Mouse (Mus musculus) embryonic facial prominence, embryonic 11.5 days (tissue): ENCODE measurements around the gene Gm5771. TPM values are rescaled to one million over a fixed set of nuclear protein-coding genes. Genes with fewer than 3 reads are reported as not detected.
"Not testable (repeated sequence)": the region's sequence is repeated elsewhere in the genome, so short reads cannot be mapped to it uniquely, and the experiment has no call there.

Source experiments
- ATAC-seq: fragments of 200-750 bp; cut with Nextera tagmentation; replicated peaks from 2 replicates; pipeline ENCODE4 v1.8.0; 2017; ENCODE audit warnings: low read depth; ENCODE audit not compliant: insufficient number of reproducible peaks, low FRiP score, low TSS enrichment
- DNase-seq: peaks from one replicate; pipeline ENCODE4 v3.0.0-alpha.2; 2015; ENCODE audit warnings: low spot score
- H3K27ac ChIP-seq: fragments of 300-500 bp; sonication (generic); replicated peaks from 2 replicates; pipeline ENCODE4 v1.5.1; 2014; ENCODE audit warnings: mild to moderate bottlenecking, low read depth, low read length, control low read depth
- H3K27me3 ChIP-seq: fragments of 300-500 bp; sonication (generic); 2 replicates; pipeline ENCODE4 v1.6.1; 2014; ENCODE audit warnings: mild to moderate bottlenecking, low read length, moderate library complexity, mixed read lengths; ENCODE audit not compliant: control insufficient read depth, insufficient read depth
- H3K36me3 ChIP-seq: fragments of 300-500 bp; sonication (generic); replicated peaks from 2 replicates; pipeline ENCODE4 v1.6.1; 2014; ENCODE audit warnings: low read depth, mild to moderate bottlenecking, low read length, moderate library complexity, mixed read lengths; ENCODE audit not compliant: control insufficient read depth, insufficient read depth
- H3K4me1 ChIP-seq: fragments of 300-500 bp; sonication (generic); 2 replicates; pipeline ENCODE4 v1.6.1; 2014; ENCODE audit warnings: low read length, mixed read lengths; ENCODE audit not compliant: control insufficient read depth, insufficient read depth
- H3K4me2 ChIP-seq: fragments of 300-500 bp; sonication (generic); 2 replicates; pipeline ENCODE4 v1.6.1; 2014; ENCODE audit warnings: low read depth, mild to moderate bottlenecking, control low read depth, low read length, moderate library complexity
- H3K4me3 ChIP-seq: fragments of 300-500 bp; sonication (generic); 2 replicates; pipeline ENCODE4 v1.5.1; 2014; ENCODE audit warnings: low read depth, low read length, control low read depth
- H3K9ac ChIP-seq: fragments of 300-500 bp; sonication (generic); replicated peaks from 2 replicates; pipeline ENCODE4 v1.6.1; 2014; ENCODE audit warnings: mild to moderate bottlenecking, control low read depth, low read length
- H3K9me3 ChIP-seq: fragments of 300-500 bp; sonication (generic); replicated peaks from 2 replicates; pipeline ENCODE4 v1.6.1; 2016; ENCODE audit warnings: mild to moderate bottlenecking, low read length, inconsistent platforms, mixed read lengths; ENCODE audit not compliant: control insufficient read depth
- WGBS: fragments of 180-500 bp; shearing (Covaris S2); extraction: QIAGEN DNeasy Blood & Tissue Kit; methylation state at CpG from one replicate; pipeline ENCODE4 v1.1.7; 2014; 5-methylcytosine and 5-hydroxymethylcytosine counted together
- polyA plus RNA-seq: library from polyadenylated mRNA; unstranded; fragments of >200 nt; fragmentation: Nextera tagmentation; extraction: Ambion mirVana; gene quantifications from 2 replicates; pipeline ENCODE4 v1.2.1, GENCODE M21; 2014

The Gm5771 gene
- polyA plus RNA-seq, result not detected in 2 replicates

- not testable (repeated sequence) for H3K9me3 ChIP-seq, DNase-seq, H3K27ac ChIP-seq, H3K4me2 ChIP-seq, H3K4me1 ChIP-seq, H3K36me3 ChIP-seq, H3K27me3 ChIP-seq, H3K4me3 ChIP-seq, H3K9ac ChIP-seq, ATAC-seq
Measured at GRCm38 (mm10) chr6:41392056-41392455, at the start of gene Gm5771. Gene Gm5771 (plus strand): TSS chr6:41392356.

GRCm38 (mm10) chr6:41353932-41354331, 38.2 kb upstream of the Gm5771 start, which contains the start of gene Try10:
Gene Try10 (plus strand): TSS chr6:41354105.
- ATAC-seq, result no peak
- WGBS, result 85% methylated on average over 2 of the region's 2 CpGs
- Histone ChIP-seq H3K36me3 (no peaks in the 10 kb centered on the region), H3K4me1 (no peaks in the 10 kb centered on the region), H3K27ac (no peak within 1 kb of the TSS), H3K4me3 (no peak within 1 kb of the TSS), H3K9me3 (no peaks in the 10 kb centered on the region), H3K4me2 (no peak within 1 kb of the TSS), H3K9ac (no peak within 1 kb of the TSS), H3K27me3 (no peaks in the 10 kb centered on the region)
- no peak for DNase-seq

- H3K9me3 ChIP-seq, H3K36me3 ChIP-seq, H3K9ac ChIP-seq, H3K27ac ChIP-seq, H3K27me3 ChIP-seq, H3K4me3 ChIP-seq, H3K4me1 ChIP-seq, ATAC-seq, H3K4me2 ChIP-seq, DNase-seq: not testable (repeated sequence)
- 83% methylated on average over 1 of the region's 2 CpGs for WGBS
Measured at GRCm38 (mm10) chr6:41373772-41374171, 18.4 kb upstream of the Gm5771 start.

GRCm38 (mm10) chr6:41377578-41377977, 14.6 kb upstream of the Gm5771 start, which contains the start of gene Prss3:
Gene Prss3 (minus strand): TSS chr6:41377678.
- not testable (repeated sequence) for H3K4me1 ChIP-seq, H3K27ac ChIP-seq, H3K36me3 ChIP-seq, H3K4me3 ChIP-seq, H3K9ac ChIP-seq, H3K4me2 ChIP-seq, H3K9me3 ChIP-seq, H3K27me3 ChIP-seq, DNase-seq, ATAC-seq

GRCm38 (mm10) chr6:41386781-41387180, 5.4 kb upstream of the Gm5771 start:
- no peaks in the 10 kb centered on the region for H3K27me3 ChIP-seq
- H3K27ac ChIP-seq, result no peak overlapping the region
- WGBS, result 83% methylated on average over 2 of the region's 2 CpGs
- H3K36me3 ChIP-seq, result no peaks in the 10 kb centered on the region
- no peak overlapping the region for H3K4me3 ChIP-seq
- no peaks in the 10 kb centered on the region for H3K4me1 ChIP-seq
- DNase-seq (no peak), ATAC-seq (no peak)
- no peak overlapping the region for H3K4me2 ChIP-seq
- H3K9me3 ChIP-seq, result no peaks in the 10 kb centered on the region
- H3K9ac ChIP-seq, result no peak overlapping the region

- WGBS, result 66% methylated on average over 1 of the region's 1 CpGs
- H3K9me3 ChIP-seq, H3K4me2 ChIP-seq, H3K27ac ChIP-seq, H3K27me3 ChIP-seq, H3K4me1 ChIP-seq, H3K36me3 ChIP-seq, DNase-seq, H3K4me3 ChIP-seq, H3K9ac ChIP-seq, ATAC-seq: not testable (repeated sequence)
Measured at GRCm38 (mm10) chr6:41391640-41392039, 516 bp upstream of the Gm5771 start.

GRCm38 (mm10) chr6:41442261-41442660, 50.1 kb downstream of the Gm5771 start:
- not testable (repeated sequence) for H3K4me2 ChIP-seq, H3K27ac ChIP-seq, H3K27me3 ChIP-seq, ATAC-seq, H3K9ac ChIP-seq, H3K4me1 ChIP-seq, H3K4me3 ChIP-seq, DNase-seq, H3K9me3 ChIP-seq, H3K36me3 ChIP-seq
- WGBS, result 86% methylated on average over 1 of the region's 2 CpGs

- not testable (repeated sequence) for DNase-seq, H3K4me1 ChIP-seq, H3K9me3 ChIP-seq, H3K36me3 ChIP-seq, H3K27ac ChIP-seq, ATAC-seq, H3K9ac ChIP-seq, H3K4me3 ChIP-seq, H3K4me2 ChIP-seq, H3K27me3 ChIP-seq
Measured at GRCm38 (mm10) chr6:41446045-41446444, 53.9 kb downstream of the Gm5771 start, which contains the start of gene Gm10334. Gene Gm10334 (minus strand): TSS chr6:41446145.
